Mouse (Mus musculus) bone marrow, adult 2 months (tissue): ENCODE measurements around the gene Fam131a.

ENCODE experiments used
- CTCF ChIP-seq: fragments of 200-500 bp; IDR thresholded peaks from 2 replicates; pipeline ENCODE4 v1.5.1; 2011; ENCODE audit warnings: low read length, control low read depth; ENCODE audit not compliant: control insufficient read depth, insufficient read depth
- POLR2A ChIP-seq: fragments of 200-500 bp; IDR thresholded peaks from 2 replicates; pipeline ENCODE4 v1.6.1; 2011; ENCODE audit warnings: low read depth, mild to moderate bottlenecking, control low read depth, low read length, borderline replicate concordance; ENCODE audit not compliant: control insufficient read depth

- no peak for TF ChIP-seq CTCF
- TF ChIP-seq POLR2A = no peak
Measured at GRCm38 (mm10) chr16:20701729-20702521, 8.9 kb downstream of the Fam131a start.
